In genomic region chr4:70535289-70535688, GRCm38 (mm10) we compare ENCODE assay signal across 8 mouse cellular contexts. TPM values are rescaled to one million over a fixed set of nuclear protein-coding genes. Genes with fewer than 3 reads are reported as not detected.
DNase-seq lines count a peak whose midpoint lies in the region; ATAC-seq lines count a peak whose summit lies in the region.

No protein-coding gene starts in this region.

- 1% methylated on average over 18 of the region's 18 CpGs for WGBS in kidney, embryonic 14.5 days
- WGBS in hindbrain, embryonic 16.5 days: 1% methylated on average over 18 of the region's 18 CpGs
- WGBS in midbrain, embryonic 16.5 days: under 1% methylated on average over 18 of the region's 18 CpGs

- no peaks in the 10 kb centered on the region for H3K9me3 ChIP-seq in kidney, embryonic 14.5 days (ENCODE audit: control insufficient read depth, low read length)
- no peaks in the 10 kb centered on the region for H3K9me3 ChIP-seq in hindbrain, embryonic 16.5 days (ENCODE audit: control insufficient read depth, low read length)
- no peaks in the 10 kb centered on the region for H3K9me3 ChIP-seq in midbrain, embryonic 16.5 days (replicated peaks; ENCODE audit: control insufficient read depth, low read length, poor library complexity, severe bottlenecking)

- H3K4me3 ChIP-seq in kidney, embryonic 14.5 days (ENCODE audit: low read length): peak overlapping the region; percentile 78
- peak overlapping the region; percentile 61 for H3K4me3 ChIP-seq in hindbrain, embryonic 16.5 days (ENCODE audit: low read length)
- peak overlapping the region; percentile 89 for H3K4me3 ChIP-seq in midbrain, embryonic 16.5 days (ENCODE audit: low read depth, low read length)

- H3K4me2 ChIP-seq in kidney, embryonic 14.5 days (replicated peaks; ENCODE audit: low read depth, low read length): peak overlapping the region; percentile 73
- peak overlapping the region; percentile 88 for H3K4me2 ChIP-seq in hindbrain, embryonic 16.5 days (ENCODE audit: low read length)
- H3K4me2 ChIP-seq in midbrain, embryonic 16.5 days (ENCODE audit: low read length): peak overlapping the region; percentile 91

- H3K27me3 ChIP-seq in kidney, embryonic 14.5 days (ENCODE audit: control insufficient read depth, insufficient read depth, low read length): no peaks in the 10 kb centered on the region
- H3K27me3 ChIP-seq in hindbrain, embryonic 16.5 days (replicated peaks; ENCODE audit: control insufficient read depth, insufficient read depth, low read length): no peaks in the 10 kb centered on the region
- H3K27me3 ChIP-seq in midbrain, embryonic 16.5 days (ENCODE audit: control insufficient read depth, insufficient read depth, low read depth, low read length): no peaks in the 10 kb centered on the region

- peaks cover 15% of the 10 kb centered on the region for H3K4me1 ChIP-seq in kidney, embryonic 14.5 days (ENCODE audit: control insufficient read depth, insufficient read depth, low read length)
- peaks cover 30% of the 10 kb centered on the region for H3K4me1 ChIP-seq in hindbrain, embryonic 16.5 days (ENCODE audit: control insufficient read depth, insufficient read depth, low read depth, low read length)
- peaks cover 32% of the 10 kb centered on the region for H3K4me1 ChIP-seq in midbrain, embryonic 16.5 days (ENCODE audit: control insufficient read depth, insufficient read depth, low read length)

- H3K9ac ChIP-seq in kidney, embryonic 14.5 days (ENCODE audit: low read depth, low read length): peak overlapping the region; percentile 75
- H3K9ac ChIP-seq in hindbrain, embryonic 16.5 days (ENCODE audit: low read depth, low read length): peak overlapping the region; percentile 97
- H3K9ac ChIP-seq in midbrain, embryonic 16.5 days (ENCODE audit: low read depth, low read length): peak overlapping the region; percentile 100

- ATAC-seq in kidney, embryonic 14.5 days (ENCODE audit: low FRiP score, low TSS enrichment): peak; percentile 65
- peak; percentile 12 for ATAC-seq in common myeloid progenitor, adult 5-6 weeks (replicated peaks; ENCODE audit: low read depth, poor library complexity, severe bottlenecking)
- peak; percentile 81 for ATAC-seq in hindbrain, embryonic 16.5 days
- peak; percentile 75 for ATAC-seq in midbrain, embryonic 16.5 days
- no peak for ATAC-seq in CD4-positive, CD25-positive, alpha-beta regulatory T cell, adult 4 months

- no peaks in the 10 kb centered on the region for H3K36me3 ChIP-seq in kidney, embryonic 14.5 days (ENCODE audit: control insufficient read depth, insufficient read depth, low read length)
- no peaks in the 10 kb centered on the region for H3K36me3 ChIP-seq in hindbrain, embryonic 16.5 days (ENCODE audit: control insufficient read depth, insufficient read depth, low read length)
- no peaks in the 10 kb centered on the region for H3K36me3 ChIP-seq in midbrain, embryonic 16.5 days (ENCODE audit: control insufficient read depth, insufficient read depth, low read length)

- DNase-seq in kidney, postnatal 25 days: no peak
- no peak for DNase-seq in thymus, postnatal 14 days
- no peak for DNase-seq in layer of hippocampus, adult 9-10 months (ENCODE audit: low spot score)

- peak overlapping the region; percentile 91 for H3K27ac ChIP-seq in kidney, embryonic 14.5 days (ENCODE audit: low read depth, low read length)
- H3K27ac ChIP-seq in hindbrain, embryonic 16.5 days (ENCODE audit: low read depth, low read length): peak overlapping the region; percentile 99
- peak overlapping the region; percentile 100 for H3K27ac ChIP-seq in midbrain, embryonic 16.5 days (ENCODE audit: low read length)

RNA-seq across cellular contexts. Expression of gene Megf9, which starts 0.5 kb away (rescaled TPM):
- 13.9 and 21.1 TPM in 2 replicates for polyA plus RNA-seq in kidney, embryonic 14.5 days (2014; fragmentation: Nextera tagmentation; extraction: Ambion mirVana)
- total RNA-seq in common myeloid progenitor, adult 5-6 weeks (2017): 4.6 and 6.0 TPM in 2 replicates
- polyA plus RNA-seq in hindbrain, embryonic 16.5 days (2015; fragmentation: Nextera tagmentation; extraction: Ambion mirVana): 22.4 and 25.6 TPM in 2 replicates
- 26.1 and 29.1 TPM in 2 replicates for polyA plus RNA-seq in midbrain, embryonic 16.5 days (2015; fragmentation: Nextera tagmentation; extraction: Ambion mirVana)
- polyA plus RNA-seq in CD4-positive, CD25-positive, alpha-beta regulatory T cell, adult 4 months (2017; shearing (Covaris generic)): under 1 TPM; 0.41 to 0.70 TPM
